Mouse (Mus musculus): ENCODE data around the gene Sfta2.

The Sfta2 gene

DNA sequence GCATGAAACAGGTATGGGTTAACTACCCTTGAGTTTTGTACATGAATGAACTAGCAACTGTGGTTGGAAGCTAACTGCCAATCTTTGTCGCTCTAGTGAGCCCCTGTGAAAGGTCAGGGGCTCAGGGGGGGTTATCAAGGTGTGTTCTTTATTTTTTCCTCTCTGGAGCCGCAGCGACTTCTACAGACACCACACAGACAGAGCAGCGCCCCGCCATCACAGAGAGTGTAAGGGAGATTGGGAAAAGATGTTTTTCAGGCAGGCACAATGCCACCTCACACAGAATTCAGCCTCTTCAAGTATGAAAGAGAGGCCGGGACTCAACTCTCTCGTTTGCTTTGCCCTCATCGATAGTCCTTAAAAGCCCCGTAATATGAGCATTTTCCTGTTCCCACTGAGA lies 9.2 kb upstream of the Sfta2 start:
- no peak for DNase-seq (ENCODE audit: low spot score in 2 of 2)

DNA sequence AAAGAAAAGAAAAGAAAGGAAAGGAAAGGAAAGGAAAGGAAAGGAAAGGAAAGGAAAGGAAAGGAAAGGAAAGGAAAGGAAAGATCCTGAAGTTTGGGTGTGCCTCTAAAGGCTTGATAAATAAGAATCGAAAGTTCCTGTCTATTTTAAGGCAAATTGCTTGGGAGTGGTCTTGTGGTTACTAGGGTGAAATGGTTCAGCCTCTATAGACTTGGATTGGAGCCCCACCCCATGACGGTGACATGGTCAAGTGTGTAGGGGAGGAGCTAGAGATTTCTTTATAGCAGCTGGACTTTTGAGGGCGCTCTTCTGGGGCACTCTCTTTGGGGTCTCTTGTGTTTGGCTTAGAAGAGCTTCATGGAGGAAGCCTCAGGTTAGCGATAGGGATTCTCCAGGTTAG lies 7.6 kb upstream of the Sfta2 start:
- DNase-seq (ENCODE audit: low spot score in 2 of 2): no peak

DNA sequence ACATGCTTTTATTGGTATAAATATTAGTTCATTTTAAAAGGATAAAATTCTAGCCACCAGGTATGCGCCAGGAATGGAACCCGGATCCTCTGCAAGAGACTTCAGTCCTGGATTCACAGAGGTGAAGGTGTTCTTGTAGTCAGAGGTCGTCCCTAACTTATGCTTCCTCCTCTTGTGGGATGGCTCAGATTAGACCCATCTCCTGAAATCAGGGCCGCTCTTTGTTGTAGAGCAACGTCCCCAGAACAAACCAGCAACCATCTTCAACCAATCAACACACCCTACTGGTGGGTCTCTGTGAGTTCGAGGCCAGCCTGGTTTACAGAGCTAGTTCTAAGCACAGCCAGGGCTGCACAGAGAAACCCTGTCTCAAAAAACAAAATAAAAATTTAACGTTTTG lies 6.9 kb upstream of the Sfta2 start:
- DNase-seq (ENCODE audit: low spot score in 2 of 2): no peak

DNA sequence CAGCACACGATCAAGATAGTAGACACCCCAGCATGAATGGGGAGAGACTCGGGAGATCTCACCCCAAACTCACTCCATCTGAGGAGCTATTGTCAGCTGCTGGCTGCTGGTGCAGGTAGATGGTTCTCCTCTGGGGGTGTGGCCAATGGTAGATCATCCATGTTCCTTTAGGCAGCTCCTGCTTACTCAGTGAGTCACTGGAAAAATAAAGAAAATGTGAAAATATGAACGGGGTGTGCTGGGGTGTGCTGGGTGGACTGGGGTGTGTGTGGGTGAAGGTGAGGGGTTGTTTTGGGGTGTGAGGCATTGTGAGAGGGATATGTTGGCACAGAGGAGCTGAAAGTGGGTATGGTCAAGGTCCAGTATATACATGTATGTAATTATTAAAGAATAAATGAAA lies 4.0 kb upstream of the Sfta2 start:
- DNase-seq (ENCODE audit: low spot score in 2 of 2): no peak

DNA sequence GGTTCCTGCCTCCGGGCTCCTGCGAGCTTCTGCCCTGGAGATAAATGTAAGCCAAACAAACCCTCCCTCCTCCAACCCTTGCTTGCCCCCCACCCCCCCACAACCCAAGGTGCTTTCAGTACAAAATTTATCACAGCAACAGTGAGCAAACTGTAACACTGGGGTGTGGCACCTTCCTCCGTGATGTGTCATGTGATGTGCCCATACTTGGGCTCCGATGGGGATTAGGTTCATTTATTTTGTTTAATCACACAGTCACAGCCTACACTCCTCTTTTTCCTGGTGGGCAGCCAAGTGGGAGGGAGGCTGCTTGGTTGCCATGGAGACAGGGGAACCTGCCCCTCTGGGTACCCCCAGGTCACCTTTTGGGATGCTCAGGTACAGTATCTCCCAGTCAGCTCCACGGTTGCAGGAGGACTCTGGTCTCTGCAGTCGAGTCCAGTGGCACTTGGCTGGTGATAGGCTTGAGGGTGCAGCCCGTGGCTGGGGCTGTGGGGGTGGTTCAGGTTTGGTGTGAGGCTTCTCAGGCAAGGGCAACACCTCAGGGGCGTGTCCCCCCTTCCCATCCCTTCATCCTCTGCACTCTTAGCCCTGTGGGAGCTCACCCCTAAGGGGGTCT lies 496 bp downstream of the Sfta2 start:
- no peak for DNase-seq (ENCODE audit: low spot score in 2 of 2)

DNA sequence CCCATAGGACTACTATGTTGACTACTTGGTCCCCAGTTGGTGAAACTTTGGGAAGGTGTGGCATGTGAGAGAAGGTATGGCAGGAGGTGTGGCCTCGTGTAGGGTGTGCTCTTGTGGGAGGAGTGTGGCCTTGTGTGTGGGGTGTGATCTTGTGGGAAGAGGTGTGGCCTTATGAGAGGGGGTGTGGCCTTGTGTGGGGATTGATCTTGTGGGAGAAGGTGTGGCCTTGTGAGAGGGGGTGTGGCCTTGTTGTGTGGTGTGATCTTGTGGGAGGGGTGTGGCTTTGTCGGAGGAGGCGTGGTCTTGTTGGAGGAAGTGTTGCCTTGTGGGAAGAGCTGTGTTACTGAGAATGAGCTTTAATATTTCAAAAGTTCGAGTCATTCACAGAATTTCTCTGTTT lies 15.8 kb downstream of the Sfta2 start:
- DNase-seq (ENCODE audit: low spot score in 2 of 2): no peak

DNA sequence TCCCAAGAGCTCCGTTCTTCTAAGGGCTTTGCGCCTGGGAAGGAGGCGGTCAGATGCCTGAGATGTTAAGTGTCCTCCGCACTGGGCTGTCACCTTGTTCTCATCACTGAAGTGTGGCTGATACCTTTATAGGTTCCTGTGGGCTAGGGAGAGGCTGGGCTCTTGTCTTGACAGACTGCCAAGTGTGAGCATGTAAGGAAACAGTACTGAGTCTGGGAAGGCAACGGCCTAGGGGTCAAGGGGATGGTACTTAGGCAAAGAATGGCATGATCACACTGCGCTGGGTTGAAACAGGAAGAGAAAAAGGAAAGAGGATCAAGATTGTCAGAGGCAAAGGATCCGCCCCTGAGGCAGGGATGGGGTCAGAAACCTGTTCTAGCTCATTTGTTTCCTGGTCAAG lies 25.2 kb downstream of the Sfta2 start, which contains the start of gene Gm9573:
Gene Gm9573, minus strand, starts transcription at position 101 of the 400 bp plus-strand sequence.
- DNase-seq (ENCODE audit: low spot score in 2 of 2): no peak

DNA sequence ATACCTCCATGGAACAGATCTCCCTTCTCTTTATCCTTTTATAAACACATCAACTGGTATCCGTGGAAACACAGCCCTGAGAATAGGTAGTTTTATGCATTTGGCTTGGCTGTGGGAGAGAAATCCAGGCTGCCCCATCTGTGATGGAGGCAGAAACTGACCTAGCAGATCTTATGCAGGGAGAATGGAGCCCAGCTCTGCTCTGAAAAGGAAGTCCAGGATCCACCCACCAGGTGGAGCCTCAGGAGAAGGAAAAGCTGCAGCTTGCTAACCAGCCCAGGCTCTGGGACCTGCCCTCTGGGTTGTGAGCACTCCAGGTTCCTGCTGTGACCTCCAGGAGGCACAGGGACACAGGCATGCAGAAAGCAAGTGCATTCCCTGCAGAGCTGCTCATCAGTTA lies 32.6 kb downstream of the Sfta2 start:
- no peak for DNase-seq (ENCODE audit: low spot score in 2 of 2)

DNA sequence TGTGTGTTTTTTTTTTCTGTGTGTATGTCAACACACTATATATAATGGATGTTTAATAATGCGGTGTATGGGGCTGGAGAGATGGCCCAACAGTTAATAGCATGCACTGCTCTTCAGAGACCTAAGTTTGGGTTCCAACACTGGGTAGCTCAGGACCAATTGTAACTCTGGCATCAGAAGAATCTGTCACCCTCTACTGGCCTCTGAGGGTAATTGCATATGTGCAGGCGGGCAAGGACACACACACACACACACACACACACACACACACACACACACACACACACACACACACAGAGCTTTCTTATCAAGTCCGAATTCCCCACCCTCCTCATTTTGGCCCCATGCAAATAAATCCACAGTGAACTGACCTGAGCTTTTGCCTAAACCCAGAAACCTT lies 33.9 kb downstream of the Sfta2 start:
- no peak for DNase-seq (ENCODE audit: low spot score in 2 of 2)

DNA sequence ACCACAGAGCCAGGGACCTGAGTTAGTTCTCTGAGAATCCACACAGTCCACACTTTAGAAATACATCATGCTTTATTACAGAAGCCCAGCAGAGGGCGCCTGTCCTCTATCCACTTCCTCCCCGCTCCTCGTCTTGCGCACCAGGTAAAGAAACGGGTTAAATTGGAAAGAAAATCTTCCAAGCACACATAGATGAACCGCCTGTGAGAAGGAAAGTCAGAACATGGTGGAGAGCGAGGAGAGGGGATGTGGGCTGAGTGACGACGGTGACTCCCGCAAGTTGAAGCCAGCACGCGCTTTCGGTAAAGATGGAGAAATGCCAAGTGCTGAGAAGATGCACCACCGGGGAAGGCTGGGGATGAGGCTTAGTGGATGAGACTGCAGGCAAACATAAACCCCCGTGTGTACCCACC lies 34.4 kb downstream of the Sfta2 start:
- DNase-seq (ENCODE audit: low spot score in 2 of 2): peak; percentile 24 to 73

DNA sequence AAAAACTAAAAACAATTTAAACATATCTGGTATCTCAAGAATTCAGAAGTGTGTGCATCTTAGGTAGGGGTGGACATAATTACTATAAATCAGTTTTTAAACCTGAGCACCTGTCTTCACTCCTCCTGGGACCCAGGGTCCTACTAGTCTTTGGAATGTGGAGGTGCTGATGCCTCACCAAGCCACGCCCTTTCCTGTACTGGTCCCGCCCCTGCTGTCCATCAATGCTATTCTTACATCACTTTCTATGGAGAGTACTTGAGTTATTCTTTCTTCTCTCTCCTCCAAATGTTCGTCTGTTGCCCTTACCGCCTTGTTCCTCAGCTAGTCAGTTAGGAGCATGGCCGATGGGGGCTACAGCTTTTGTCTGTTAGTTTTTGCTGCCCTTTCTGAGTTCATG lies 35.0 kb downstream of the Sfta2 start:
- DNase-seq (ENCODE audit: low spot score in 2 of 2): peak in 1 of 2 experiments; percentile 48

DNA sequence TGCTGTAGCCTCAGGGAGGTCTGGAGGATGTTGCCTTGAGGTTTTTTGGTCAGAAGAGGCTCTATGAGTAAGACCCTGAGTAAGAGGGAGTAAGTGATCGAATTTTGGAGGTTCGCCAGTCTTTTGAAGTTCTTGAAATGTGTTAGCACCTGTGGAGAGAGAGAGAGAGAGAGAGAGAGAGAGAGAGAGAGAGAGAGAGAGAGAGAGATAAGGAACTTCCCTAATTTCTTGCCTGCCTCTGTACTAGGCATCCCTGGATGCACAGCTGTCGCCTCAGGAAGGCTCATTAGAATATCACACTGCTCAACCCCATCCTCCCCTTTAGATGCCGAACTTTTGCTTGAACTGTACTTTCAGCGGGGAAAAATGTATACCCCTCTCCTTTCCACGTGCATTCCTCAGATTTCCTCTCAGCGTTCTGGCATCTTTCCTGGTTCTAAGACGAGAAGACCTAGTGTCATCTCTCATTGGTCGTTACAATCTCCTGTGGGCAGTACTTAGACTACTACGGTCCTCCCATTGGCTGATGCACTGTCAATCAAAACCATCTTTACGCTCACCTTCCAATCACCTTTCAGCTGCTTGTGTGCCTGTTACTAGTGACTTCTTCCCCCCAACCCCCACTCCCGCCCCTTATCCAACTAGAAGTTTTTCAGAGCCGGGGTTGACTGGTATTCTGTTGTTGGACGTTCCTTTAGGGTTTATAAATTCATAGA lies 37.3 kb downstream of the Sfta2 start:
- DNase-seq (ENCODE audit: low spot score in 2 of 2): peak in 1 of 2 experiments; percentile 28

DNA sequence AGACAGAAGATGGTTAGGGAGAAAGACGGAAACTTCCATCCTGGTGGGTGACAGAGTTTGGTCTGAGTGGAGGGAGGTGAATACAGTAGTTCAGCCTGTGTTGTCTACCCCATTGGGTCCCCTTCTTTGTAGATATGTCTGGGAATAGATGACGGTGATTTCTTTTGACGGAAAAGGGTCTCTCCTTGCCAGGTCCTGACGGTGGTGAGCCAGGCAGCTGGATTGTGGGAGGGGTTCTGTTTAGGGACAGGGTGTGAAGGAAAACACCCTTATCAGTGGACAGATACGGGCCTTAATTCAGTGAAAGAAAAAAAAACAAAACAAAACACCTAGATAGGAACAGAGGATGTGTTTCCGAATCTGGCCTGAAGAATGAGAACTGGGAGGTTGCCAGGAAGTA lies 38.0 kb downstream of the Sfta2 start:
- no peak for DNase-seq (ENCODE audit: low spot score in 2 of 2)

DNA sequence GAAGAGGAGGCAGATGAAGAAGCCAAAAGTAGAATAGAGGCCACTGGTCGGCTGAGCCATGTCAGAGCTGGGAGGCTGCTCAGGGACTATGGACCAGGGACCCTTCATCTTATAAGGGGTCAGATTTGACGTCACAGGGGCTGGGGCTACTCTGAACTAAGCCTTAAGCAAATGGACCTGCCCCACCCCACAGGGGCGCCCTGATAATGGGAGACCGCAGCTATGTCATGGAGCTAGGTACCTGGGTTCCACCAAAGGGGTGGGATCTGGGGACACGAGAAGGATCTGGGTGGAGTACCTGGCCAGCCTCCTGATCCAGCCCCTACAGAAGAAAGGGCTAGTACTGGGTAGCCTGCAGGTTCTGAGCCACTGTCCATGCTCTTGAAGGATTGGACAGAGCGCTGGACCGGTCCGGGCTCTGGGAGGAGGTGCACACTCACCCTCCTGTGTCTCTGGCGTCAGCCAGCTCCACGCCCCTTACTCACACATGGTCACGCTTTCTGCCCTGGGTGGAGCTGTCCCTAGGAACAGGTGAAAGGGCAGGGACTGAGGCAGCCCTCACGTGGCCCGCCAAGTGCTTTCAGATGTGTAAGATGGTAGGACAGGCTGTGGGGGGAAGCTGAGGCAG lies 42.4 kb downstream of the Sfta2 start, which contains the start of gene Mucl3:
Gene Mucl3, minus strand, starts transcription at position 87 of the 628 bp plus-strand sequence.
- DNase-seq (ENCODE audit: low spot score in 2 of 2): no peak

DNA sequence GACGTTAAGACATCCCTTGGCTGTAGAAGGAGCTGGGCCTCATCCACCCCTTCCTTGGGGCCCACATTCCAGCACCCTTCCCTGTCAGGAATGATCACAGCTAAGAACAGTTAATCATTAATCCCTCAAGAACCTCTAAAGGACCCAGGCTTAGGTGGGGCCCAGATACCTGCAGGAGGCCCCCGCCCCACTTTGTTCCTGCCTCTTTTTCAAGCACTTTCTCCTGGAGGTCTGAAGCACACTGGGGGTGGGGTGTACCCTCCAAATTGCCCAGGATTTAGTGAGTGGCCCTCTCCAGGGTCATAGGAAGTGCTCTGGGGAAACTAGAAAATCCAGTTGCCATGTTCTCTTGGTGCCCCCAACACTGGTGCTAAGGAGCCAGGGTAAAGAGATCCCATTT lies 48.1 kb downstream of the Sfta2 start:
- no peak for DNase-seq (ENCODE audit: low spot score in 2 of 2)

DNA sequence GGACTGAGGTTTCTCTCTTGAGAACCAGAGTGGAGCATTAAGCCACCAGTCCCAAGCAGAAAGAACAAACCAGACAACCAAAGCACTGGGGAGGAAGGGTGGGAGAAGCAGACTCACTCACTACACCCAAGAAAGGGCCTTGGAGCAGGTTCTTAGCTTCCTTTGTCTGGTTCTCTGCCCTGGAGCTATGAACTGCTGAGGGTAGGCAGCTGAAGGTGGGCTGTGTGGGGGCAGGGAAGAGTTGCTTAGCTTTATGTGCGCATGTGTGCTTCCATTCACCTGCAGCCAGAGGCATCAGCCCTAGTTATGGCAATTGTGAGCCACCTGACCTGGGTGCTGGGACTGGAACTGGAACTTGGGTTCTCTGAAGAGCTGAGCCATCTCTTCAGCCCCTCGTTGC lies 51.7 kb downstream of the Sfta2 start:
- no peak for DNase-seq (ENCODE audit: low spot score in 2 of 2)

DNA sequence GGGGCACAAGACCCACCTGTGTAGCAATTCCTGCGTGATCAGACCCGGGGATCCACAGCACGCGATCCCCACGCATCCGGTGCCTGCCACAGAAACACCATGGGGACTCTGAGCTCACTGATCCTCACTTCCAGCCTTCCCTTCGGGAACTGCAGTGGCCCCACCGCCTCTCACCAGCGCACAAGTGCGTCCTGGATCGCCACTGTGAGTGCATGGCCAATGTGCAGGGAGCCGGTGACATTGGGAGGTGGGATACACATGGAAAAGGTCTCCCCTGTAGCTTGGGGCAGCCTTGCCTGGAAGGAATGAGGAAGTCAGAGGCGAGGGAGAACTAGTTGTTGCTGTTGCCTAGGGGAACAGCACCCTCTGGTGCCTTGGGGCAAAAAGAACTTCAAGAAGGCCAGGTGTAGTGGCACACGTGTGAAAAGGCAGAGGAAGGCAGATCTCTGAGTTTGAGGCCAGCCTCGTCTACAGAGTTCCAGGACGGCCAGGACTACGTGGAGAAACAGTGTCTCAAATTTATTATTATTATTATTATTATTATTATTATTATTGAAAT lies 64.7 kb downstream of the Sfta2 start:
- peak in 1 of 2 experiments; percentile 36 for DNase-seq (ENCODE audit: low spot score in 2 of 2)

DNA sequence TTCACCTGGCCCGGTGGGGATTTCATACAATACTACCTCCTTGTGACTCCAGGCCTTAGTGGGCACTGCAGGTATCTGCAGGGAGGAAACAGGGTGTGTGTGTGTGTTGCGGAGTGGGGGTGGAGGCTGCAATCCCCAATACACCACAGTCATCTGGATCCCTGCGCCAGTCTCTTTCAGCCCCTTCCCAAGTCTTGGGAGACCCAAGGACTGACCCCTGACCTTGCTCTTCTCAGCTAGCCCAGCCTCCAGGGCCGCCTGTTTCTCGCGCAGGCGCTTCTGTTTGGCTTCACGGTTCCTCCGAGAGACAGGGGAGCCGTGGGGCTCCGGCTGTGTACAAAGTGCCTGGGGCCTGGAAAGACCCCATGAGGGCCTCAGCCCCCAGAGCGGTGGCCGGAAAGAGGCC lies 65.5 kb downstream of the Sfta2 start:
- DNase-seq (ENCODE audit: low spot score in 2 of 2): peak in 1 of 2 experiments; percentile 46

DNA sequence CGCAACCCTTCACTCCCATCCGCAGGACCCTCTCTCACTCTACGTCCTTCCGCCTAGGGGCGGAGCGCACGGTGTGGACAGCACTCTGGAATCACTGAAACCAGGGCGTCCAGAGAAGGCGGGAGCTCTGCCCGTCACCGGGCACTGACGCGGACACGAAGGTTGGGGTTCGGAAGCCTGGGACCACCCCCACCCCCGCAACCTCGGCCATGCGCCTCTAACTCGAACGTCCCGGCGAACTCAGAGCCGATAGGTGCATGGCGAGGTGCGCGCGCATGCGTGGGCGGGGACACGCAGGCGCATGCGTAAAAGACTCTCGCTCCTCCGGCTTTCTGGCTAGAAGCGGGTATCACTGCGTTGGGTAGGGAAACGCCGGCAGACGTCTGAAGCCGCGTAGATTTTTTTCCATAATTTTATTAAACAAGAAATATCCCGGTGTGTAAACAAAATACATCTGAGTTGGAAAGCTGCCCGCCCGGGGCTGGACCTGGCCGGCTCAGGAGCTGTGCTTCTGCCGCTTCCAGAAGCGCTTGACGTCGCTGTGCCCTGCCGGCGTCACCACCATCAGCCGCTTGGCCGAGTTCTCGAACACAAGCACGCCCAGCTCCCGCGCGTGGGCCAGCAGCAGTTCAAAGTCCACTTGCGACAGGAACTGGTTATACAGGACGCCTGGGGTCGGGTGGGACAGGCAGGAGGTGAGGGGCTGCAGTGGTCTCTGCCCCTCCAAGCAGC lies 66.2 kb downstream of the Sfta2 start, which contains the start of gene Vars2:
Gene Vars2, minus strand, starts transcription at position 259 of the 732 bp plus-strand sequence.
- peak; percentile 98 for DNase-seq (ENCODE audit: low spot score in 2 of 2)

DNA sequence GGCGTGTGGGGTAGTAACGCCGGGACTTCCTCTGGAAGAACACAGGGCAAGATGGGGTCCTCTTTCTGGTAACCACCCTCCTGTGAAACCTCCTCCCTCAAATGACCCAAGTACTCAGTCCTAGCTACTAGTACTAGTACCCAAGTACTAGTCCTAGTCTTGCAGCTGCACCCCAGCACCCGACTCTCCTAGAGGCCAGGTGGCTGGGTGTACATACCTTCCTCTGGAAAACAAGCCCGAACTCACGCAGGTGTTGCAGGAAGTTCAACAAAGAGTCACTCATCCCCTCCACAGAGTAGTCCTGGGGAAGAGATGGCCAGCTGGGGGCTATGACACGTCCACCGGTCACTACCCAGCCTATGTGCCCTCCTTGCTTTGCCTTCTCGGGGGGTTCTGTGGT lies 68.4 kb downstream of the Sfta2 start:
- no peak for DNase-seq (ENCODE audit: low spot score in 2 of 2)

DNA sequence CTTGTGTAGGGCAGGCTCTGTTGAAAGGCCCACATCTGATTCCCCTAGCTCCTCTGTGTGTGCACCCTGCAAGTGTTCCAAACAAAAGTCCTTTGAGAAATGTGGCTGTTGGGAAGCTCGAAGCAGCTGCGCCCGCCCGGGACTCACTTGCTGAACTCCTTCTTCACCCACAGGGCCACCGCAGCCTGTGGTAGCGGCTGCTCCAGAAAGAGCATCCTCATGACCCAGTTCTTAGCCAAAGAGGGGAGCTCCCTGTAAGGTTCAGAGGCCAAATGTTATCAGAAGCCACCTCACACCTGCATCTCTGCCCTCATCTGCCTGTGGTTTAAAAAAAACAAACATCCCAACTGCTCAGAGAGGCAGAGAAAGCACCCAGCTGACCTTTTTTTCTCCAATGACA lies 70.5 kb downstream of the Sfta2 start:
- no peak for DNase-seq (ENCODE audit: low spot score in 2 of 2)

DNA sequence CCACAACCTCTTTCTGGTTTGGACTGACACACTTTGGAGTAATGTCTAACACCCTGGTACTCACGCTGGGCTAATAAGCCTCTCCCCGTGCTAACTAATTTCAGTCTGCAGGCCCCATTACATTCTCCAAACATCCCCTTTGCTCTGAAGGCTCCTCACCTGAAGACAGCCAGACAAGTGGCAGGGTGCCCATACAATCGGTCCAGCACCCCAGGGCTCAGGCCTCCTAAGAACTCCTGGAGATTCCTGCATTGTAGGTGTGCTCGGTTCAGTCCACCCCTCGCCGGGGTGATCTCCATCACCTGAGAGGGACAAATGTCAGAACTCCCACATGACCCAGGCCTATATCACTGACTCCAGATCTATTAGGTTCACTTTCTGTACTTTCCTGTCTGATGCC lies 71.2 kb downstream of the Sfta2 start:
- no peak for DNase-seq (ENCODE audit: low spot score in 2 of 2)
